Mouse (Mus musculus) thymus, adult 2 months (tissue): ENCODE results near the gene Kcnh7. TPM values are rescaled to one million over a fixed set of nuclear protein-coding genes. Genes with fewer than 3 reads are reported as not detected.
A peak's percentile ranks its signal among the peaks of the same experiment; 100 is the strongest.

Source experiments
- DNase-seq: peaks from one replicate; pipeline ENCODE4 v3.0.0; 2021
- H3K27ac ChIP-seq: fragments of 200-500 bp; 2 replicates; pipeline ENCODE4 v1.5.1; 2012; ENCODE audit warnings: low read length, control low read depth; ENCODE audit not compliant: control insufficient read depth, insufficient read depth
- H3K27me3 ChIP-seq: fragments of 200-500 bp; 2 replicates; pipeline ENCODE4 v1.6.1; 2012; ENCODE audit warnings: mild to moderate bottlenecking, low read length, moderate library complexity, mixed read lengths; ENCODE audit not compliant: control insufficient read depth, insufficient read depth
- H3K36me3 ChIP-seq: fragments of 200-500 bp; 2 replicates; pipeline ENCODE4 v1.6.1; 2012; ENCODE audit warnings: mild to moderate bottlenecking, low read length, moderate library complexity; ENCODE audit not compliant: control insufficient read depth, insufficient read depth
- H3K4me1 ChIP-seq: fragments of 200-500 bp; replicated peaks from 2 replicates; pipeline ENCODE4 v1.6.1; 2012; ENCODE audit warnings: low read length; ENCODE audit not compliant: control insufficient read depth, insufficient read depth
- H3K4me3 ChIP-seq: fragments of 200-500 bp; 2 replicates; pipeline ENCODE4 v1.5.1; 2012; ENCODE audit warnings: mild to moderate bottlenecking, low read length, control low read depth, moderate library complexity; ENCODE audit not compliant: control insufficient read depth, insufficient read depth
- CTCF ChIP-seq: fragments of 200-500 bp; IDR thresholded peaks from 2 replicates; pipeline ENCODE4 v1.5.1; 2012; ENCODE audit warnings: mild to moderate bottlenecking, control low read depth, low read length, moderate library complexity, borderline replicate concordance; ENCODE audit not compliant: control insufficient read depth, poor library complexity, insufficient read depth; ENCODE audit errors: extremely low read depth
- POLR2A ChIP-seq: fragments of 200-500 bp; IDR thresholded peaks from 2 replicates; pipeline ENCODE4 v1.6.1; 2012; ENCODE audit warnings: mild to moderate bottlenecking, low read length, control low read depth, moderate library complexity; ENCODE audit not compliant: control insufficient read depth, poor library complexity, insufficient read depth; ENCODE audit errors: extremely low read depth
- WGBS: fragments of 180-500 bp; shearing (Covaris S2); methylation state at CpG from one replicate; pipeline ENCODE4 v1.1.7; 2018; 5-methylcytosine and 5-hydroxymethylcytosine counted together
- polyA plus RNA-seq: library from polyadenylated mRNA; depleted of rRNA; stranded (reverse); fragments of >200 nt; gene quantifications from 2 replicates; pipeline ENCODE4 v1.2.3, GENCODE M21; 2012

The Kcnh7 gene
- polyA plus RNA-seq, 1 experiment, result 0.03 TPM

GRCm38 (mm10) chr2:62652466-62652865 lies 531.6 kb downstream of the Kcnh7 start:
- Histone ChIP-seq H3K27ac (no peak overlapping the region), H3K36me3 (no peaks in the 10 kb centered on the region), H3K4me3 (no peak overlapping the region), H3K4me1 (no peaks in the 10 kb centered on the region), H3K27me3 (no peaks in the 10 kb centered on the region)
- no peak for TF ChIP-seq POLR2A
- no peak for TF ChIP-seq CTCF
- whole genome bisulfite sequencing, result 97% methylated on average over 4 of the region's 4 CpGs
- DNase-seq, result no peak

GRCm38 (mm10) chr2:62651890-62652289 lies 532.2 kb downstream of the Kcnh7 start:
- H3K27ac ChIP-seq, result no peak overlapping the region
- DNase-seq, result no peak
- TF ChIP-seq POLR2A (no peak), CTCF (no peak)
- H3K27me3 ChIP-seq, result no peaks in the 10 kb centered on the region
- no peaks in the 10 kb centered on the region for H3K4me1 ChIP-seq
- WGBS, result 82% methylated on average over 4 of the region's 4 CpGs
- no peak overlapping the region for H3K4me3 ChIP-seq
- H3K36me3 ChIP-seq, result no peaks in the 10 kb centered on the region

- H3K4me1 ChIP-seq, result peaks cover 8% of the 10 kb centered on the region
- H3K27ac ChIP-seq, result no peak overlapping the region
- DNase-seq, result no peak
- TF ChIP-seq POLR2A (no peak), CTCF (no peak)
- WGBS, result 48% methylated on average over 6 of the region's 6 CpGs
- H3K4me3 ChIP-seq, result no peak overlapping the region
- H3K27me3 ChIP-seq, result no peaks in the 10 kb centered on the region
- no peaks in the 10 kb centered on the region for H3K36me3 ChIP-seq
Observed at GRCm38 (mm10) chr2:62646671-62647289, 537.3 kb downstream of the Kcnh7 start.

- no peaks in the 10 kb centered on the region for H3K36me3 ChIP-seq
- peak within 1 kb of the TSS; percentile 34 for H3K27ac ChIP-seq
- peak; percentile 78 for DNase-seq
- H3K4me3 ChIP-seq, result peak within 1 kb of the TSS; percentile 76
- no peaks in the 10 kb centered on the region for H3K27me3 ChIP-seq
- WGBS, result 1% methylated on average over 30 of the region's 30 CpGs
- peaks cover 8% of the 10 kb centered on the region for H3K4me1 ChIP-seq
- TF ChIP-seq POLR2A, result no peak
- TF ChIP-seq CTCF, result peak; percentile 44; the same call in 1 of the 2 replicates
Observed at GRCm38 (mm10) chr2:62646014-62646645, 538.0 kb downstream of the Kcnh7 start, which contains the start of gene Ifih1. TSS of gene Ifih1 (minus strand) at chr2:62646255.

GRCm38 (mm10) chr2:62645475-62645874 lies 538.6 kb downstream of the Kcnh7 start:
- Histone ChIP-seq H3K4me3 (peak overlapping the region; percentile 76), H3K4me1 (peaks cover 8% of the 10 kb centered on the region), H3K36me3 (no peaks in the 10 kb centered on the region), H3K27me3 (no peaks in the 10 kb centered on the region), H3K27ac (no peak overlapping the region)
- 12% methylated on average over 12 of the region's 12 CpGs for WGBS
- no peak for TF ChIP-seq POLR2A
- no peak for TF ChIP-seq CTCF
- DNase-seq, result peak; percentile 18

GRCm38 (mm10) chr2:62644891-62645290 lies 539.2 kb downstream of the Kcnh7 start:
- TF ChIP-seq POLR2A, result no peak
- DNase-seq, result no peak
- Histone ChIP-seq H3K4me3 (no peak overlapping the region), H3K36me3 (no peaks in the 10 kb centered on the region), H3K27me3 (no peaks in the 10 kb centered on the region), H3K4me1 (peaks cover 8% of the 10 kb centered on the region), H3K27ac (no peak overlapping the region)
- 90% methylated on average over 5 of the region's 5 CpGs for WGBS
